Mouse (Mus musculus): ENCODE measurements around the gene Vamp2.
A peak's percentile ranks its signal among the peaks of the same experiment; 100 is the strongest.
"Not testable (repeated sequence)": the region's sequence is repeated elsewhere in the genome, so short reads cannot be mapped to it uniquely, and the experiment has no call there.

Vamp2 gene

DNA sequence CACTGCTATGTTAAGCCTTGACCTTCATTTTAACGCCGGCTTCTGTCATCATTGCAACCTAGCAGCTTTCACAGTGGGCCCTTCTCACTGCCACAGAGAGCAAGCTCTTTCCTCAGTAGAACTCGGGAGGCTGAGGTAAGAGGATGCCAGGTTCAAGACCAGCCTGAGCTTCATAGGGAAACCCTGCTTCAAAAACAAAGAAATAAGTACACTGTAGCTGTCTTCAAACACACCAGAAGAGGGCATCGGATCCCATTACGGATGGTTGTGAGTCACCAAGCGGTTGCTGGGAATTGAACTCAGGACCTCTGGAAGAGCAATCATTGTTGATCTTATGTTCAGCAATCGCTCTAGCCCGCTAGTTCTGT, 7.5 kb upstream of the Vamp2 start:
- DNase-seq (ENCODE audit: low spot score in 2 of 2) = no peak

GRCm38 (mm10) chr11:69081613-69082012, 6.7 kb upstream of the Vamp2 start:
- no peak for DNase-seq (ENCODE audit: low spot score in 2 of 2)

GRCm38 (mm10) chr11:69085608-69086007, 2.7 kb upstream of the Vamp2 start:
- DNase-seq (ENCODE audit: low spot score in 2 of 2) = no peak

GRCm38 (mm10) chr11:69086390-69086789, 1.9 kb upstream of the Vamp2 start:
- DNase-seq (ENCODE audit: low spot score in 2 of 2) = no peak

DNA sequence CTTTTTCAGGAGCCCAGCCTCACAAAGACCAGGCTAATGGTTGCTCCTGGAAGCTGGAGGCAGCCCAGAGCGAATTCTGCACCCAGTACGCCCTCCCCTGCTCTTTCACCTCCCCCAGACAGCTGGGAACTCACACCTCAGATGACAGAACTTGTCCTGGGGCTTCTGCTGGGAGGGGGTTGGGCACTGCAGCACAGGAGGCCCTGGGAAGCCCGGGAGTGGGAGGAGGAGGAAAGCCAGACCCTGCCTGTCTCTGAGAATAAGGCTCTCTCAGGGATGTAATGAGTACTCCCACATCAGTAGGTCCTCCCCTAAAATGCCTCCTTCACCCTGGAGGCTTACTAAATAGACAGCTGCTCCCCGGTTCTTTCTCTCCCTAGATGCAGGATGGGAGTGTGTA, 1.2 kb upstream of the Vamp2 start:
- no peak for DNase-seq (ENCODE audit: low spot score in 2 of 2)

- no peak for DNase-seq (ENCODE audit: low spot score in 2 of 2)
Measured at GRCm38 (mm10) chr11:69087597-69087996, 693 bp upstream of the Vamp2 start.

GRCm38 (mm10) chr11:69088856-69089615, 746 bp downstream of the Vamp2 start:
- DNase-seq (ENCODE audit: low spot score in 2 of 2) = no peak

- DNase-seq (ENCODE audit: low spot score in 2 of 2) = no peak
Measured at GRCm38 (mm10) chr11:69089616-69090290, 1.5 kb downstream of the Vamp2 start.

GRCm38 (mm10) chr11:69090367-69090766, 2.1 kb downstream of the Vamp2 start:
- no peak for DNase-seq (ENCODE audit: low spot score in 2 of 2)

DNA sequence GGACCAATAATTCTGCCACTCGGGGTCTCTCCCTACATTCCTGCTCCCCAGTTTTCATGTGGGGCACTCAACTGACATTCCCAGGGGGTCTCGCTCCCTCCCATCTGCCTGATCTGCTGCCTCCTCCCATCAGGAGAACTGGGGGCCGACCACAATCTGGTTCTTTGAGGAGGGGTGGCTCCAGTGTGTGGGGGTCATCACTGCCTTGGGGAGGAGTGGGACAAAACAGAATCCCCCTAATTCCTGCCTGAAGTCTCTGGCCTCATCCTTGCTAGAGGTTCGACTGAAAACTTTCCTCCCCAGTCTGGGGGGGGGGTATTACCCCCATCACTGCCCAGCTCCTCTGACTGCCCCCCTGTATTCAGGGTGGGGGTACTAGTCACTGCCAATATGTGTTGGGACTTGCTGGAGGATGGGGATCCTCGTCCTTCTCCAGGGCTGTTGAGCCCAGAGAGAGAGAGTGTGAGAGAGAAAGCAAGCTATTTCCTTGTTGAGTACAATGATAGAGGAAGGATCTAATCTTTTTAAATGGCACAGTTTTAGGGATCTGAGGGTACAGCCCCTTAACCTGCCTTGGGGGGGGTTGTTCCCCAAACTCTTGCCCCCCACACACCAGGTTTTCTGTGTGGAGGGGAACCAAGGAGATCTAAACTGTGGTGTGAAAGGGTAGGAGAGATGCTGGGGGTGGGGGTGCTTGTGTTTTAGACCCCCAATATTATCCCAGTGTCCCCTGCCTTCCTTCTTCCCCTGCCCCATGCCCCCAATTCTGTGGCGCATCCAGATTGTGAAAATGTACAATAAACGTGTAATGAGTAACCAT, 3.5 kb downstream of the Vamp2 start:
- DNase-seq (ENCODE audit: low spot score in 2 of 2) = no peak

GRCm38 (mm10) chr11:69092386-69092751, 4.1 kb downstream of the Vamp2 start:
- DNase-seq (ENCODE audit: low spot score in 2 of 2) = peak in 1 of 2 experiments; percentile 88

DNA sequence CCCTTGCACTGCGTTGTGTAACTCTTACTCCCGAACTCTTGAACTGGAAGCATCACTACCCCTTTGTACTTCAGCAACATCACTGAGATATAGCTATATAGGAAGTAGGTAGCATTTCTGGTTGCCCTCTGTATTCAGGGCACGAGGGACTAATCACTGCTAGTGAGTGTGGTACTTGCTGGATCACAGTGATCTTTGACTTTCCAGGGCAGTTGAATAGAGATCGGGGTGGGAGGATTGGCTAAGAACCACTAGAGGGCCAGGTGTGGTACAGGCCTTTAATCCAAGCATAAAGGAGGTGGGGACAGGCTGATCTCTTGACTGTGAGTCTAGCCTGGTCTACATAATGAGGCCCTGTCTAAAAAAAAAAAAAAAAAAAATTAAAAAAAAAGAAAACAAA, 4.6 kb downstream of the Vamp2 start:
- no peak for DNase-seq (ENCODE audit: low spot score in 2 of 2)

DNA sequence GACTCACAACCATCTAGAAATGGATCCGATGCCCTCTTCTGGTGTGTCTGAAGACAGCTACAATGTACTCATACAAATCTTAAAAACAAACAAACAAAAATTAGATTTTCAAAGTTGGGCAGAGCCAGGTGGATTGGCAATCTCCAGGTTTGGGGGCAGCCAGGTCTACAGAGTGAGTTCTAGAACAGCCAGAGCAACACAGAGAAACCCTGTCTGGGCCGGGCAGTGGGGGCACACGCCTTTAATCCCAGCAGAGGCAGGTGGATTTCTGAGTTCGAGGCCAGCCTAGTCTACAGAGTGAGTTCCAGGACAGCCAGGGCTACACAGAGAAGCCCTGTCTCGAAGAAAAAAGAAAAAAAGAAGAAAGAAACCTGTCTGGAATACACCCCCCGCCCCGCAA, 5.6 kb downstream of the Vamp2 start:
- not testable (repeated sequence) for DNase-seq (ENCODE audit: low spot score in 2 of 2)

- peak; percentile 100 for DNase-seq (ENCODE audit: low spot score in 2 of 2)
Measured at GRCm38 (mm10) chr11:69094697-69095429, 6.6 kb downstream of the Vamp2 start, which contains the start of gene Per1. TSS of gene Per1 (plus strand) at chr11:69095217.

DNA sequence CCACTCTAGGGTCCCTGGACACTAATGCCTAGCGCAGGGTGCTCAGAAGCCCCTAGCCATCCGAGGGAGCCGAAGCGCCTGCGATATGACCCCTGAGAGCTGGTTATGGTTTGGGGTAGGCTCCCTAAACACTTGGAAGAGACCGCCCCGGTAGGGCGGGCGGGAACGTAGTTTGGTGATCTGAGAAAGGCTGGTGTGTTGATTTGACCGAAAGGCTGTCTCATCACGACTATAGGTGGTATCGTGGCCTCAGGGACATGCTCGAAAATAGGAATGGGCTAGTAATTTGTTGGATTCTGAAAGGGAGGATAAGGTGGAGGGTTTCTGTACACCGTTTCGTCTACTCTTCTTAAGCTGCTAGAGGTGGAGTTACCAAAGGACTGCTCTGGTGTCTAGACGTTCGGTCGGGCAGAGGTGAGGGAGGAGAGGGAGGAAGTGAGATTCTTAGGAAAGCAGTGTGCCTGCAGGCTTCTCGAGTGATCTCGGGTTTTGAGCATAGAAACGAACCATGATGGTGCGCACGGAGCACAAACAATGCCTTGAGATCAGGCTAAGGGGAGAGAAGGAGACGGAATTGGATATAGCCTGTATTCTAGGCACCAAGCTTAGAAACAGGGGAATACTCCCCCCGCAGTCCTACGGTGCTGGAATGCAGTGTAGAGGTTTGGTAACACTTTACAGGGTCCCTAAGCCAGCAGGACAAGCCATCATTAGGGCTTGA, 7.4 kb downstream of the Vamp2 start:
- no peak for DNase-seq (ENCODE audit: low spot score in 2 of 2)

DNA sequence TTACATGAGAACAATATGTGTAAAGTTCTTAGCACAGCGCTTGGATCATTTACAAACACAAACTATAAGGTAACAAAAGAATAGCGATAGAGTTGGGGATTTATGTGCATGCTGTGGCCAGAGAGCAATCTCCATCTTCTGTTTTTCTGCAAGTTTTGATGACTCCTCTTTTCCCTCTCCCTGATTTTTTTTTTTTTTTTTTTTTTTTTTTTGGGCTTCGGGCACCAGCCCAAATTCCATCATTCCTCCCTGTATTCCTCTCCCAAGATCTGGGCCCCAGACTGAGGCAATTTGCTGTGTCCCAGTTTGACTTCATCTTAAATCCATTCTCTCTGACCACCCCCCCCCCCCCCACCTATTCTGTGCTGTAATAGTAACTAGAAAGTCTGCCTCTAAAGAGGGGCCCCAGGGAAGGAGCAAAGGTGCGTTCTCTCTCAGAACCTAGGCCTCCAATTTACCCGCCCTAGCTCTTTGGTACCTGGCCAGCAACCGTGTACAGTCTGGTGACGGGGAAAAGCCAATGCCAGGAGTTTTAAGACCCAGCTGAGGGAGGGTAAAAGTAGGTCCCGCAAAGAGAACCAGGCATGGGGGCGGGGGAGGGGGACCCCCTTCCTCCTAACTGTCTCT, 8.2 kb downstream of the Vamp2 start:
- DNase-seq (ENCODE audit: low spot score in 2 of 2) = no peak

- DNase-seq (ENCODE audit: low spot score in 2 of 2) = peak; percentile 93 to 98
Measured at GRCm38 (mm10) chr11:69096987-69097900, 9.0 kb downstream of the Vamp2 start.

GRCm38 (mm10) chr11:69098039-69098761, 9.9 kb downstream of the Vamp2 start:
- peak in 1 of 2 experiments; percentile 50 for DNase-seq (ENCODE audit: low spot score in 2 of 2)

DNA sequence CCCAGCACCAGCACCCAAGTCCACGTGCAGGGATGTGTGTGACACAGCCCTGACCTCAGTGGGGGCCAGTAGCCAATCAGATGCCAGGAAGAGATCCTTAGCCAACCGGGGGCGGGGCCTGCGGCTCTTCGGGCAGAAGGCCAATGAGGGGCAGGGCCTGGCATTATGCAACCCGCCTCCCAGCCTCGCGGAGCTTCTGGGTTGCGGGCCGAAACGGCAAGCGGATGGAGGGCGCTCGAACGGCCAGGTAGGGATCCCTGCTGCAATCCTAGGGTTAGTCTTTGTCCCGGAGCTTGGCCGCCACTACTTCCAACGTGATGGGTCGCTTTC, 10.4 kb downstream of the Vamp2 start:
- peak; percentile 92 to 98 for DNase-seq (ENCODE audit: low spot score in 2 of 2)
